Mouse (Mus musculus): ENCODE measurements around the gene Pla2g2f.

GRCm38 (mm10) chr4:138755983-138756382 lies 1.4 kb downstream of the Pla2g2f start:
- TF ChIP-seq MXI1 (IDR thresholded peaks at IDR 0.05; ENCODE audit: low read depth, low read length) (no peak), GABPA (IDR thresholded peaks at IDR 0.05; ENCODE audit: insufficient replicate concordance, low read depth, low read length) (no peak), POLR2A (IDR thresholded peaks at IDR 0.05; ENCODE audit: low read depth, low read length) (no peak), EP300 (IDR thresholded peaks at IDR 0.05; ENCODE audit: low read length) (no peak)
